Mouse (Mus musculus) ES-E14 (cell line): Measurements from ENCODE around the gene Gm42715.

Source experiments
- MAFK ChIP-seq: IDR thresholded peaks from 2 replicates; pipeline ENCODE4 v1.6.1; 2014; ENCODE audit warnings: mild to moderate bottlenecking, low read depth, low read length, inconsistent platforms; ENCODE audit not compliant: insufficient read depth
- ZC3H11A ChIP-seq: IDR thresholded peaks from 2 replicates; pipeline ENCODE4 v1.6.1; 2012; ENCODE audit warnings: low read depth, mild to moderate bottlenecking, inconsistent platforms, low read length, borderline replicate concordance

GRCm38 (mm10) chr7:127601735-127602134 is 82.4 kb downstream of the Gm42715 start:
- TF ChIP-seq MAFK, result no peak
- TF ChIP-seq ZC3H11A, result no peak
